Mouse (Mus musculus) frontal cortex, postnatal 36 days (tissue): Measurements from ENCODE around the gene Trmt1l.
A peak's percentile ranks its signal among the peaks of the same experiment; 100 is the strongest.

Source experiments
- DNase-seq, 2 experiments: peaks; one replicate each; pipeline ENCODE4 v3.0.0; 2022; ENCODE audit warnings: low spot score in 2 of 2

The Trmt1l gene

GRCm38 (mm10) chr1:151494711-151495110 is 66.4 kb downstream of the Trmt1l start:
- no peak for DNase-seq

- DNase-seq = no peak
Measured at GRCm38 (mm10) chr1:151495635-151496285, 67.4 kb downstream of the Trmt1l start.

GRCm38 (mm10) chr1:151497028-151497427 is 68.7 kb downstream of the Trmt1l start:
- no peak for DNase-seq

- peak in 1 of 2 experiments; percentile 20 for DNase-seq
Measured at GRCm38 (mm10) chr1:151497942-151498341, 69.6 kb downstream of the Trmt1l start.

GRCm38 (mm10) chr1:151498381-151498780 is 70.0 kb downstream of the Trmt1l start:
- DNase-seq = no peak

GRCm38 (mm10) chr1:151499815-151500501 is 71.6 kb downstream of the Trmt1l start:
- DNase-seq = peak; percentile 22 to 38

GRCm38 (mm10) chr1:151500531-151501361 is 72.4 kb downstream of the Trmt1l start, which contains the start of gene Rnf2:
Gene Rnf2 (minus strand): TSS chr1:151500955.
- peak; percentile 83 to 84 for DNase-seq
